Mouse (Mus musculus) spleen, adult 2 months (tissue): ENCODE data around the gene Gli1. TPM values are rescaled to one million over a fixed set of nuclear protein-coding genes. Genes with fewer than 3 reads are reported as not detected.

Source experiments
- DNase-seq, 2 experiments: peaks; one replicate each; pipeline versions ENCODE4 v3.0.0 to v3.0.0-alpha.2; 2012 to 2021; ENCODE audit warnings: low spot score in 2 of 2, low read depth in 1 of 2
- H3K27ac ChIP-seq: fragments of 200-500 bp; 2 replicates; pipeline ENCODE4 v1.5.1; 2012; ENCODE audit warnings: low read length, inconsistent platforms; ENCODE audit not compliant: insufficient read depth
- H3K27me3 ChIP-seq: fragments of 200-500 bp; 2 replicates; pipeline ENCODE4 v1.6.1; 2012; ENCODE audit warnings: mild to moderate bottlenecking, moderate library complexity, low read length, inconsistent platforms; ENCODE audit not compliant: control insufficient read depth, insufficient read depth
- H3K36me3 ChIP-seq: fragments of 200-500 bp; 2 replicates; pipeline ENCODE4 v1.6.1; 2012; ENCODE audit warnings: mild to moderate bottlenecking, low read length, inconsistent platforms; ENCODE audit not compliant: control insufficient read depth, insufficient read depth
- H3K4me1 ChIP-seq: fragments of 200-500 bp; 2 replicates; pipeline ENCODE4 v1.6.1; 2011; ENCODE audit warnings: inconsistent platforms; ENCODE audit not compliant: control insufficient read depth, insufficient read depth, insufficient read length
- H3K4me3 ChIP-seq: fragments of 200-500 bp; 2 replicates; pipeline ENCODE4 v1.5.1; 2011; ENCODE audit warnings: mild to moderate bottlenecking, inconsistent platforms; ENCODE audit not compliant: insufficient read depth, insufficient read length; ENCODE audit errors: extremely low read depth
- CTCF ChIP-seq: fragments of 200-500 bp; IDR thresholded peaks from 2 replicates; pipeline ENCODE4 v1.5.1; 2011; ENCODE audit warnings: mild to moderate bottlenecking, inconsistent platforms; ENCODE audit not compliant: insufficient read depth, insufficient read length, insufficient replicate concordance; ENCODE audit errors: extremely low read depth
- POLR2A ChIP-seq: fragments of 200-500 bp; IDR thresholded peaks from 2 replicates; pipeline ENCODE4 v1.6.1; 2011; ENCODE audit warnings: low read depth, low read length, inconsistent platforms
- WGBS: fragments of 180-500 bp; shearing (Covaris S2); methylation state at CpG from one replicate; pipeline ENCODE4 v1.1.7; 2018; 5-methylcytosine and 5-hydroxymethylcytosine counted together
- polyA plus RNA-seq: library from polyadenylated mRNA; depleted of rRNA; stranded (reverse); fragments of >200 nt; gene quantifications from 2 replicates; pipeline ENCODE4 v1.2.3, GENCODE M21; 2012; rRNA removed

The Gli1 gene
- polyA plus RNA-seq, result 0.42 and 0.74 TPM in 2 replicates

DNA sequence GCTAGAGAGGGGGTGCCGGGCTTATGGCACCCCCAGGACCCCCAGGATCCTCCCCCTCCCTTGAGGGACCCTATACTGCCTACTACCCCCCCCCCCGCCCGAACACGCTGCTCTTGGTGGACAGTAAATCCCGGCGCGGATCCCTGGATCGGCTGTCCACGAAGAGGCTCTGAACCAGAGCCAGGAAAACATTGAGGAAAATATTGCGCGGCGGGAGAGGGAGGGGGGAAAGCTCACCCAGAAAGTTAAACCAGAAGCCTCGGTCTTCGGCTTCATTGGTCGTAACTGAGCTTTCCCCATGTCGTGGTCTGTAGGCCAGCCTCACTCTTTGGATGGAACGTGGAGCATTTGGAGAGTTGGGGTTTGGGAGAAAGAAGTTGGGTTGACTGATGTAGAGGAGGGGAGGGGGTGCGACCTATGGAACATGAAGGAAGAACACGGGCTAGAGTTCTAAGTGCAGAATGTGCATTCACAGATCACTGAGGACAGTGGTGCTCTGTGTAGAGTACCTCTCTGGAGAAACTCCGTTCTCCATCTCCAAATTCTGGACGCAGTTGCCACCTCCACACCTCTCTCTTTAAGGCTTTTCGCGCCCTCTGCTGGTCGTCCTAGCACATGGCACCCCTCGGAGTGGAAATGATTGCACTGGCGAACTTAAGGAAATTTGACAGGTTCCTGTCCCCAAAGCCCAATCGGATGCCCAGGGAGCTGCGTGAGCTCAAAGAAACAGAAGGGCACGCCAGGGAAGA, at the start of gene Gli1:
TSS of gene Gli1 (minus strand) at position 84 of the 749 bp plus-strand sequence.
- H3K4me3 ChIP-seq, result no peak within 1 kb of the TSS

DNA sequence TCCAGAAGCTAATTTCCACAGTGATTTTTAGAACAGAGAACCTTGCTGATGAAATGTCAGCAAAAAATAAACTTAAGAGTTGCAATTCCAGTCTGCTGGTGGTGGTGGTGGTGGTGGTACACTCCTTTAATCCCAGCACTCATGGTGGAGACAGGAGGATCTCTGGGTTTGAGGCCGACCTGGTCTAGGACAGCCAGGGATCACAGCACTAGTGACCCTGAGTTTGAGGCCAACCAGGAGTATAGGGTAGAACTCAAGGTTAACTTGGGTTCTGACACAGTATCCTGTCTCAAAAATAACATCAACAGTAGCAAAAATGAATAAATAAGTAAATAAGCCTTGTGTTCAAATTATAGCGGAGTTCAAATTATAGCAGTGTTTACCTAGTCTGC, 40.0 kb upstream of the Gli1 start:
- Histone ChIP-seq H3K27me3 (no peaks in the 10 kb centered on the region), H3K27ac (no peak overlapping the region), H3K4me3 (no peak overlapping the region), H3K36me3 (no peaks in the 10 kb centered on the region), H3K4me1 (peaks cover 2% of the 10 kb centered on the region; the same call in 1 of the 2 replicates)
- TF ChIP-seq CTCF (no peak), POLR2A (no peak)
- 73% methylated on average over 2 of the region's 2 CpGs for WGBS
- DNase-seq, result no peak

More for the DNA sequence above, at the start of gene Gli1:
- H3K36me3 ChIP-seq, result no peaks in the 10 kb centered on the region
- TF ChIP-seq POLR2A (no peak), CTCF (peak; percentile 92; the same call in 1 of the 2 replicates)
- 1% methylated on average over 29 of the region's 29 CpGs for WGBS
- no peaks in the 10 kb centered on the region; the same call in 1 of the 2 replicates for H3K4me1 ChIP-seq
- DNase-seq, result peak; percentile 58 to 77
- no peak within 1 kb of the TSS for H3K27ac ChIP-seq
- peaks cover 19% of the 10 kb centered on the region for H3K27me3 ChIP-seq

DNA sequence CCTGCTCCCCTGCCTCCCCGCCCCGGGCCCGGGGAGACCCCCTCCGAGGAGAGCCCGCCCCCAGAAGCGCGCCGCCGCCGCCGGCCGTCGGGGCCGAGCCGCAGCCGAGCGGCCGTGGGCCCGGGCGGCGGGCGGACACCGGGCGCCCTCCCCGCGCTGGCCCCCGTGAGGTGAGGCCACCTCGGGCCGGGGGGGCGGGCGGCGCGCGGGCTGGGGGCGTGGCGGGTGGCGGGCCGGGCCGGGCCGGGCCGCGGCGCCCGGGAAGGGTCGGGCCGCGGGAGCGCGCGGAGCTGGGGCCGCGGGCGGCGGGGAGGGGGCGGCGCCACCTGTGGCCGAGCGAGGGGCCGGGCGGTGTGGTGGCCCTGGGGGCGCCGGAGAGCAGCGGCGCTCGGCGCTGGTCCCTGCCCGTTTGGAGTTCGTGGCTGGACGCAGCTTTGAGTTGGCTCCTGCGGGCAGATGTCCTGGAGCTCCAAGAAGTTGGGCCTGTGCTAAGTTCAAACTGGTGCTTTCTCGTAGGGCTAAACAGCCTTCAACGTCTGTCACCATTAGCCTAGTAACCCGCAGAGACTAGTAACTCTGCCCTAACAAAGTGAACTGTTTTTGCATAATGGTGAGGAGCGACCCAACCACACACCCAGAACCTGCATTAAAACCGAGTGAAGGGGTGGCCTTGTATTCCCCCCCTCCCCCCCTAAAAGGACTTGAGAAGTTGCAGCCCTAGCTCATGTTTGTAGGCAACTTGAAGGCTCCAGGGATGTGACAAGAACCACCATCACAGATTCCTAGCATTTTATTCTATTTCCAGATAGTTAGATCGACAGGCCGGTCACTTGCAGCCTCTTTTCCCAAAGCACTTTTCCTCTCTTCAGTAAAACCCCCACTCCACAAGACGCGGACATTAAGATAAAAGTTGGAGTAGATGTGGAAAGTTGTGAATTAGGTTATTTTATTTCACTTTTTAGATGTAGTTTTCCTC, 39.3 kb upstream of the Gli1 start:
- peaks cover 2% of the 10 kb centered on the region; the same call in 1 of the 2 replicates for H3K4me1 ChIP-seq

DNA sequence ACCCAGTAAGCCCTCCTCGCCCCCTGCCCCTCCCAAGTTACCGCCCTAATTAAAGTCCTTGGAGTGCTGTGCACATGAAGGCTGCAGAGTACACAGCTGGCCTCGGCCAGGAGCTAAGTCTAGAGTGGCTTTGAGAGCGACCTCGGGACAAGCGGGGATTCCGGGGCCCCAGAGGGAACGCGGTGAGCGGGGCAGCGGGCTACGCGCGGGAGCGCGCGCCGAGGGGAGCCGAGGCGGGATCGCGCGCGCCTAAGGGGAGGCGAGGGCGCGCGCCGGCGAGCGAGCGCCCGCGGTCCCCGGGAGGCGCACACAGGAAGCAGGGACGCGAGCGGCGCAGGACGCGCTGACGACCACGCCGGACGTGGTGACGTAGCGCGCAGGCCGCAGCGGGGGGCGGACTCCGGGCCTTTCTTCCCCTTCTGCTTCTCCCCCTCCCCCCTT, 38.5 kb upstream of the Gli1 start, which contains the start of gene R3hdm2:
TSS of gene R3hdm2 (plus strand) at position 77 of the 441 bp plus-strand sequence.
- peaks cover 2% of the 10 kb centered on the region; the same call in 1 of the 2 replicates for H3K4me1 ChIP-seq
- DNase-seq, result peak; percentile 79 to 88
- peak within 1 kb of the TSS; percentile 68 for H3K4me3 ChIP-seq
- H3K27me3 ChIP-seq, result no peaks in the 10 kb centered on the region
- peak within 1 kb of the TSS; percentile 47 for H3K27ac ChIP-seq
- WGBS, result under 1% methylated on average over 35 of the region's 53 CpGs
- no peak for TF ChIP-seq CTCF
- peak; percentile 58 for TF ChIP-seq POLR2A
- no peaks in the 10 kb centered on the region for H3K36me3 ChIP-seq

More for the DNA sequence above, 39.3 kb upstream of the Gli1 start:
- Histone ChIP-seq H3K27me3 (no peaks in the 10 kb centered on the region), H3K27ac (no peak overlapping the region), H3K36me3 (no peaks in the 10 kb centered on the region), H3K4me3 (peak overlapping the region; percentile 68)
- TF ChIP-seq POLR2A (no peak), CTCF (no peak)
- WGBS, result 6% methylated on average over 58 of the region's 79 CpGs
- DNase-seq, result peak; percentile 12 to 46

DNA sequence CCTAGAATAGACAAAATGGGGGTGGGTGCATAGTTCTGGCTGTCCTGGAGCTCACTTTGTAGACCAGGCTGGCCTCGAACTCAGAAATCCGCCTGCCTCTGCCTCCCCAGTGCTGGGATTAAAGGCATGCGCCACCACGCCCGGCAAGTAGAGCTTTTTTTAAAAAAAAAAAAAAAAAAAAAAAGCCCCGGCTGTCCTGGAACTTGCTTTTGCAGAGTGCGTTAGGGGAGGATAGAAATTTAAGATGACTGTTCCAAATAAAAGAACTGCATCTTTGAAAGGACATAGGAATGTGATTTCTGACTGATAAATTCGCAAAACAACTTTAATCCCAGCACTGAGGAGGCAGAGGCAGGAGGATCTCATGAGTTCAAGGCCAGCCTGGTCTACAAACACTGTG, 37.9 kb upstream of the Gli1 start:
- H3K36me3 ChIP-seq, result no peaks in the 10 kb centered on the region
- H3K4me3 ChIP-seq, result peak overlapping the region; percentile 68; the same call in 1 of the 2 replicates
- no peak overlapping the region for H3K27ac ChIP-seq
- TF ChIP-seq POLR2A (no peak), CTCF (no peak)
- no peak for DNase-seq
- 85% methylated on average over 8 of the region's 8 CpGs for WGBS
- peaks cover 2% of the 10 kb centered on the region; the same call in 1 of the 2 replicates for H3K4me1 ChIP-seq
- H3K27me3 ChIP-seq, result no peaks in the 10 kb centered on the region

DNA sequence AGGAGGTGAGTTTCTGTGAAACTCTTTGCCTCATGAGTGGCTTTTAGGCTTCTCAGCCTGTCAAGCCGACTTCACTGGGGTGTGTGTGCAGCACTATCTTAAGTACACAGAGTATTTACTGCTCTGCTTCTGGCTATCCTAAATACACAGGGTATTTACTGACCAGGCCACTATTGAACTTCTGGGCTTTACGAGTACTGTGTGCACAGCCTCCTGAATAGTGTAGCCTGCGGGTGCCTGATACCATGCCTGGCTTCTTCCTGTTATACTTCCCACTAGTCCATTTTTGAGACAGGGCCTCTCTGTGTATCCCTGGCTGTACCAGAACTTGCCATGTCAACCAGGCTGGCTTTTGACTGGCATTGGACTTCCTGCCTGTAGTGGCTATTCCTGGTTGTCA, 35.9 kb upstream of the Gli1 start:
- peaks cover 2% of the 10 kb centered on the region; the same call in 1 of the 2 replicates for H3K4me1 ChIP-seq
- WGBS, result 85% methylated on average over 3 of the region's 3 CpGs
- no peak for DNase-seq
- H3K4me3 ChIP-seq, result no peak overlapping the region
- no peaks in the 10 kb centered on the region for H3K36me3 ChIP-seq
- TF ChIP-seq POLR2A (no peak), CTCF (no peak)
- no peaks in the 10 kb centered on the region for H3K27me3 ChIP-seq
- no peak overlapping the region for H3K27ac ChIP-seq
